Mouse (Mus musculus): ENCODE measurements around the gene Wscd2.

- peak; percentile 63 for TF ChIP-seq CTCF (IDR thresholded peaks at IDR 0.05; ENCODE audit: insufficient read depth, low read length)
- TF ChIP-seq POLR2A (IDR thresholded peaks at IDR 0.05; ENCODE audit: borderline replicate concordance, extremely low read depth, low read depth, low read length), result no peak
Observed at GRCm38 (mm10) chr5:113547949-113548700, 58.0 kb downstream of the Wscd2 start.
